Mouse (Mus musculus): ENCODE measurements around the gene Unc5c. TPM values are rescaled to one million over a fixed set of nuclear protein-coding genes. Genes with fewer than 3 reads are reported as not detected.

The Unc5c gene
- polyA plus RNA-seq, 1 experiment from 2014 or later = 15.1 TPM

DNA sequence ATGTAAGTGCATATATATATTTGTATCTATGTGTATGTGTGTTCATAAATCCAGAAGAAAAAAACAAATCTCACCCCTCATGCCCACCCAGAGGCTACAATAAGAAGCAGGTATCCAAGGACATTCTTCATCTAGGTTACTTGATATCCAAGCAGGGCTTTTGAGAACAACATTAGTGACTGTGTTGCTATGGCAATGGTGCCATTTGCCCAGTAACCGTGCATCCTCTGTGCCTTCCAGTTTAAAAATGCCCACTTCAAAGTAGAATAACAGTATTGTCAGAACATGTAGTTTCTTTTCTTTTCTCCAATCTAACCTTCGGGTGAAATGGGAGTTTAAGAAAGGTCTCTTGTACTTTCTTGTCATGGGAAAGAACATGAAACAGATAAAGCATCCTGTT lies 224.1 kb downstream of the Unc5c start:
- 49% methylated on average over 2 of the region's 2 CpGs for WGBS
- Histone ChIP-seq H3K4me2 (ENCODE audit: low read length) (no peak overlapping the region), H3K4me1 (ENCODE audit: control insufficient read depth, insufficient read depth, low read length) (0 out of 2 replicates have a peak, but pooled peaks cover 3% of the 10 kb centered on the region), H3K27me3 (ENCODE audit: control insufficient read depth, insufficient read depth, low read length) (no peaks in the 10 kb centered on the region), H3K9ac (replicated peaks; ENCODE audit: low read length) (no peak overlapping the region), H3K36me3 (ENCODE audit: control insufficient read depth, insufficient read depth, low read length) (no peaks in the 10 kb centered on the region), H3K4me3 (replicated peaks; ENCODE audit: low read depth, low read length) (no peak overlapping the region), H3K27ac (replicated peaks; ENCODE audit: low read depth, low read length) (no peak overlapping the region), H3K9me3 (ENCODE audit: control insufficient read depth, low read length) (no peaks in the 10 kb centered on the region)
- DNase-seq (peak; percentile 35), ATAC-seq (ENCODE audit: low FRiP score, low TSS enrichment) (no peak)

DNA sequence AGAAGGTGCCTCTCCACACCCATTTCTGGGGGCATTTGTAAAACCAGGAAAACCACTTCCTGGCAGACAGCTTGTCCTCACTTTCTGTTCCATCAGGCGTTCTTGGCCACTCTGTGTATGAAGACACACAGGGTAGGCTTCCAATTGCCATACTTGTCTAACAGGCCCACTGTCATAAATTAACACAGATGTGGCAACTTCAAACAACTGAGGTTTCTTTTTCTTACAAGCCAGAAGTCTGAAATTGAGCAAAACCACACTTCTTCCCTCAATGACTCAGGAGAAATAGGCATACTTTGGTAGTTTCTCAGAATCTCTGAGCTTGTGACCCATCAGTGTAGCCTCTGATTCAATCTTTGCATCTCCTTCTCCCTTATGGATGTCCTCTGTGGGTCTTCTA lies 225.7 kb downstream of the Unc5c start:
- Histone ChIP-seq H3K4me3 (replicated peaks; ENCODE audit: low read depth, low read length) (no peak overlapping the region), H3K4me1 (ENCODE audit: control insufficient read depth, insufficient read depth, low read length) (0 out of 2 replicates have a peak, but pooled peaks cover 3% of the 10 kb centered on the region), H3K4me2 (ENCODE audit: low read length) (no peak overlapping the region), H3K9ac (replicated peaks; ENCODE audit: low read length) (no peak overlapping the region), H3K27me3 (ENCODE audit: control insufficient read depth, insufficient read depth, low read length) (no peaks in the 10 kb centered on the region), H3K9me3 (ENCODE audit: control insufficient read depth, low read length) (no peaks in the 10 kb centered on the region), H3K27ac (replicated peaks; ENCODE audit: low read depth, low read length) (no peak overlapping the region), H3K36me3 (ENCODE audit: control insufficient read depth, insufficient read depth, low read length) (no peaks in the 10 kb centered on the region)
- ATAC-seq (ENCODE audit: low FRiP score, low TSS enrichment) (no peak), DNase-seq (no peak)
- WGBS = 91% methylated on average over 1 of the region's 1 CpGs

DNA sequence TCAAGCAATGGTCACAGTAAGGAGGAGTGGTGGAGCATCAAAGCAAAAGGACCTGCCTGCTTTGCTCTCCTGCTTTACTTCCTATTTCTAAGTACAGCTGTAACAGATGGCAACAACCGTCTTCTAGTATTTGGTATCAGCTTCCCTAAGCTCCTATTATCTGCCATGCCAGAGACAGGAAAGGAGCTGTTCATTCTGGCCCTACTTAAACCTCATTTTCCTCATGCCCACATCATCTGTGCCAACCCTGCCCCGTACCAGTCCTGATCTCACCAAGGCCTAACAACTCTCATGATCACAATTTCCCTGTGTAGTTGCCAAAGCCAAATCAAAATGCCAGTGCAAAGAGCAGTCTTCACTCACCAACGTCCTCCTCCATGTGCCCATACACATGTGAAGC lies 226.4 kb downstream of the Unc5c start:
- ATAC-seq (ENCODE audit: low FRiP score, low TSS enrichment) = no peak
- no peak for DNase-seq
- H3K4me1 ChIP-seq (ENCODE audit: control insufficient read depth, insufficient read depth, low read length) = 0 out of 2 replicates have a peak, but pooled peaks cover 3% of the 10 kb centered on the region
- 77% methylated on average over 3 of the region's 3 CpGs for WGBS
- no peaks in the 10 kb centered on the region for H3K9me3 ChIP-seq (ENCODE audit: control insufficient read depth, low read length)
- no peak overlapping the region for H3K4me3 ChIP-seq (replicated peaks; ENCODE audit: low read depth, low read length)
- no peaks in the 10 kb centered on the region for H3K27me3 ChIP-seq (ENCODE audit: control insufficient read depth, insufficient read depth, low read length)
- H3K36me3 ChIP-seq (ENCODE audit: control insufficient read depth, insufficient read depth, low read length) = no peaks in the 10 kb centered on the region
- no peak overlapping the region for H3K4me2 ChIP-seq (ENCODE audit: low read length)
- H3K9ac ChIP-seq (replicated peaks; ENCODE audit: low read length) = no peak overlapping the region
- no peak overlapping the region for H3K27ac ChIP-seq (replicated peaks; ENCODE audit: low read depth, low read length)

DNA sequence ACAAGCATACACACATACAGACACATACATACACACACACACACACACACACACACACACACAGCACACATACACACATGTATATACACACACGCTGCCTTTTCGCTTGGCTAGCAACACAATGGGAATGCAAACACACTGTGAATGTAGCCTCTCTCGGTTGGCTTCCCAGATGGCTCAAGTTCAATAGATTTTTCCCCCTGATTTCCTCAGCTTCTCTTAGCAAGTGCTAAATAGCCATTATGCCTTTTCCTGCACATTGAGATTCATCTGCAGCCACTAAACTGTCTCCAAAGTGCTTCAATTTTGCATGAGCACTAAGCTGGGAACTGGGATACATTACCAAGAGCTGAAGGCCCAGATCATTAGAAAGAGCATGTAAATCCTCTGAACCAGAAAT lies 226.8 kb downstream of the Unc5c start:
- DNase-seq = peak; percentile 17
- H3K9me3 ChIP-seq (ENCODE audit: control insufficient read depth, low read length) = no peaks in the 10 kb centered on the region
- no peak for ATAC-seq (ENCODE audit: low FRiP score, low TSS enrichment)
- H3K4me1 ChIP-seq (ENCODE audit: control insufficient read depth, insufficient read depth, low read length) = 0 out of 2 replicates have a peak, but pooled peaks cover 3% of the 10 kb centered on the region
- WGBS = 60% methylated on average over 3 of the region's 3 CpGs
- no peaks in the 10 kb centered on the region for H3K27me3 ChIP-seq (ENCODE audit: control insufficient read depth, insufficient read depth, low read length)
- no peak overlapping the region for H3K27ac ChIP-seq (replicated peaks; ENCODE audit: low read depth, low read length)
- no peak overlapping the region for H3K4me2 ChIP-seq (ENCODE audit: low read length)
- H3K9ac ChIP-seq (replicated peaks; ENCODE audit: low read length) = no peak overlapping the region
- no peak overlapping the region for H3K4me3 ChIP-seq (replicated peaks; ENCODE audit: low read depth, low read length)
- H3K36me3 ChIP-seq (ENCODE audit: control insufficient read depth, insufficient read depth, low read length) = no peaks in the 10 kb centered on the region

DNA sequence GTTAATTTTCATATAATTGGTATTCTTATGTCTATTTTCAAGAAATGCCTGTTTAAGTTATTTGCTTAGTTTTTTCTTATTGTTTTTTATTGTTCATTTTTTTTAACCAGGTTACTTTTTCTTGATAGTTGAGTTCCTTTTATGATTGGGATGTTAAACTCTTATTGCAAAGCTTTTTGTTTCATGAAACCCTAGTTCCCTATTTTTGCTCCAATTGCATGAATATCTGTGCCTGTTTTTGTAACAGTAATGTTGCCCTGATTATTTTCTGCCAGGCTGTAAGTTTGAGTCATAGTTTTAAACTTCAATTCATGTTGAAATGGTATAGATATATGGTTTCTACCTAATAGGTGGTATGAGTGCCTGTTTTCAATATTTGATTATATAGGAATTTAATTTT lies 234.2 kb downstream of the Unc5c start:
- no peak overlapping the region for H3K9ac ChIP-seq (replicated peaks; ENCODE audit: low read length)
- H3K27ac ChIP-seq (replicated peaks; ENCODE audit: low read depth, low read length) = no peak overlapping the region
- DNase-seq = no peak
- no peak overlapping the region for H3K4me2 ChIP-seq (ENCODE audit: low read length)
- no peak overlapping the region for H3K4me3 ChIP-seq (replicated peaks; ENCODE audit: low read depth, low read length)
- no peaks in the 10 kb centered on the region for H3K4me1 ChIP-seq (ENCODE audit: control insufficient read depth, insufficient read depth, low read length)
- ATAC-seq (ENCODE audit: low FRiP score, low TSS enrichment) = no peak
- H3K27me3 ChIP-seq (ENCODE audit: control insufficient read depth, insufficient read depth, low read length) = no peaks in the 10 kb centered on the region
- H3K36me3 ChIP-seq (ENCODE audit: control insufficient read depth, insufficient read depth, low read length) = no peaks in the 10 kb centered on the region
- no peaks in the 10 kb centered on the region for H3K9me3 ChIP-seq (ENCODE audit: control insufficient read depth, low read length)

DNA sequence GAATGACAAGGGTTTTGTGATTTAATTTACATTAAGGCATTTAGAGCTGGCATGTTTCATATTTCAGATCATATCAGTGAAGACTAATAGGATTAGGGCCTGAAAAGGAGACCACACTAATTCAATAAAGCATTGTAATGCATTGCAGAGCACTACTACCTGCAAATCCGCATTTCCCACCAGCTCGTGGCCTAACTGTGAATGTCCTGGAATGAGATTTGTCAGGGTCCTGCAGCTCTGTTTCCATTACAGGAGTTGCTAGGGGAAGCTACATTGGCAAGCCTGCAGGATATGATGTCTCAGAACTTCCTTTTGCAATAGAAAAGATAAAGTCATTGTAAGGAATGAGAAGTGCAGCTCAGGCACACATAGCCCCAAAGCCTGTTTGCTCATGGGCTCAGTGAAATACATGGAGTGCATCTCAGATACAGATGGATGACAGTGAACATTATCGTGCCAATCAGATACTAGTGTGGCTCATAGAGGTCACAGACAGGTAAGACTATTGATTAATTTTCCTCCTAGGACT lies 236.4 kb downstream of the Unc5c start:
- H3K4me2 ChIP-seq (ENCODE audit: low read length) = no peak overlapping the region
- H3K4me1 ChIP-seq (ENCODE audit: control insufficient read depth, insufficient read depth, low read length) = no peaks in the 10 kb centered on the region
- DNase-seq (no peak), ATAC-seq (ENCODE audit: low FRiP score, low TSS enrichment) (no peak)
- no peaks in the 10 kb centered on the region for H3K9me3 ChIP-seq (ENCODE audit: control insufficient read depth, low read length)
- no peak overlapping the region for H3K9ac ChIP-seq (replicated peaks; ENCODE audit: low read length)
- no peaks in the 10 kb centered on the region for H3K36me3 ChIP-seq (ENCODE audit: control insufficient read depth, insufficient read depth, low read length)
- no peaks in the 10 kb centered on the region for H3K27me3 ChIP-seq (ENCODE audit: control insufficient read depth, insufficient read depth, low read length)
- H3K4me3 ChIP-seq (replicated peaks; ENCODE audit: low read depth, low read length) = no peak overlapping the region
- WGBS = 64% methylated on average over 3 of the region's 3 CpGs
- H3K27ac ChIP-seq (replicated peaks; ENCODE audit: low read depth, low read length) = no peak overlapping the region

DNA sequence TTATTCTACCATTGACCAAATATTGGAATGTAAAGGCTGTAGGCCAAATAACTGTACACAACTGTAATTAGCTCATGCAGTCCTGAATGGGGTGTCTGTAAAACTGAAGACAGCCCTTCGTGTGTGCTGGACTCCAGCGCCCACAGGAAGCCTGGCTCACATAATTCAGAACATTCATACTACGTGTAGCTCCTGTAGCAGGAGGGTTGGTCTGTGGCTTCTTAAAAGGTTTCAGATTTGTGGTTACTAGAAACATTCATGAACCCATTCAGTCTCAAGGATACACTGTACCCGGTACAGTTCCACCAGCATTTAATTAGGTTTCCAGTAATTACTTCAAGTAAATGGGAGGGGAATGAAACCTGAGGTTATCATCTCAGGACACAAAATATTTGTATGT lies 246.6 kb downstream of the Unc5c start:
- WGBS = 93% methylated on average over 4 of the region's 4 CpGs
- H3K4me1 ChIP-seq (ENCODE audit: control insufficient read depth, insufficient read depth, low read length) = no peaks in the 10 kb centered on the region
- H3K27ac ChIP-seq (replicated peaks; ENCODE audit: low read depth, low read length) = no peak overlapping the region
- no peak overlapping the region for H3K4me3 ChIP-seq (replicated peaks; ENCODE audit: low read depth, low read length)
- H3K9ac ChIP-seq (replicated peaks; ENCODE audit: low read length) = no peak overlapping the region
- no peak overlapping the region for H3K4me2 ChIP-seq (ENCODE audit: low read length)
- H3K27me3 ChIP-seq (ENCODE audit: control insufficient read depth, insufficient read depth, low read length) = no peaks in the 10 kb centered on the region
- no peak for DNase-seq
- H3K9me3 ChIP-seq (ENCODE audit: control insufficient read depth, low read length) = no peaks in the 10 kb centered on the region
- H3K36me3 ChIP-seq (ENCODE audit: control insufficient read depth, insufficient read depth, low read length) = no peaks in the 10 kb centered on the region
- ATAC-seq (ENCODE audit: low FRiP score, low TSS enrichment) = no peak

DNA sequence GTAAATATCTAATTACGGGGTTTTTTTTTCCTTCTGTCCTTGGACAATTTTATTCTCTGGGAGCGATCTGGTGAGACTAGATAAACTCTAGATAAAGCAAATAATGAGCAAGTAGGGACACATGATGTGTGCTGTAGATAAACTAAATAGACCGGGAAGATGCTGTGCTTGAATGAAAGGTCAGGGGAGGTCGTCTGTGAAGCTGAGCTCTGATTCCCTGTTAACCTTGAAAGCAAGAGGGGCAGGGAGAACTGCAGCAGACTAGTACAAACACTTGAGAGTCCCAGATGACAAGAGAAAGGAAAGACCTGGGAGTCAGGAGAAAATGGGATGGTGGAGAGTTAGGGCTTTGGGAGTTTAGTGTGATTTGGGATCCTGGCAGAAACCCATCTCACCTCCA lies 251.4 kb downstream of the Unc5c start:
- no peaks in the 10 kb centered on the region for H3K27me3 ChIP-seq (ENCODE audit: control insufficient read depth, insufficient read depth, low read length)
- DNase-seq = no peak
- H3K36me3 ChIP-seq (ENCODE audit: control insufficient read depth, insufficient read depth, low read length) = no peaks in the 10 kb centered on the region
- no peak overlapping the region for H3K9ac ChIP-seq (replicated peaks; ENCODE audit: low read length)
- no peaks in the 10 kb centered on the region for H3K4me1 ChIP-seq (ENCODE audit: control insufficient read depth, insufficient read depth, low read length)
- no peak overlapping the region for H3K27ac ChIP-seq (replicated peaks; ENCODE audit: low read depth, low read length)
- H3K9me3 ChIP-seq (ENCODE audit: control insufficient read depth, low read length) = no peaks in the 10 kb centered on the region
- 39% methylated on average over 4 of the region's 4 CpGs for WGBS
- no peak overlapping the region for H3K4me3 ChIP-seq (replicated peaks; ENCODE audit: low read depth, low read length)
- ATAC-seq (ENCODE audit: low FRiP score, low TSS enrichment) = no peak
- H3K4me2 ChIP-seq (ENCODE audit: low read length) = no peak overlapping the region

DNA sequence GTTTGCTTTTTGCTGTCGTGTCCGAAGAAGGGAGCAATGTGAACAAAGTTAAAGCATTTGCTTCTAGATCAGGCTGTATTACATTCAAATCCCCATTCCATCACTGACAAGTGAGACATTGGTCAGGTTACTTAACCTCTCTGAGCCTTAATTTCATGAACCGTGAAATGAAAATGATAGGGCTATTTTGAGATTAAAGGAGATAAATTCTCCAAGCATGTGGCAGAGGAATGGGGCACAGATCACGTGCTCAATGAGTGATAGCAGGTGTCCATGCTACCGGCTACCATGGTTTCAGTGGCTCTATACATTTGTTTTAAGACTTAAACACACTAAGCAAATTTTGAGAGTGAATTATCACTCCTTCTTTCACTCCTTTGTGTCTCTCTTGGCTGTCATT lies 254.0 kb downstream of the Unc5c start:
- DNase-seq (no peak), ATAC-seq (ENCODE audit: low FRiP score, low TSS enrichment) (no peak)
- Histone ChIP-seq H3K27me3 (ENCODE audit: control insufficient read depth, insufficient read depth, low read length) (no peaks in the 10 kb centered on the region), H3K27ac (replicated peaks; ENCODE audit: low read depth, low read length) (no peak overlapping the region), H3K36me3 (ENCODE audit: control insufficient read depth, insufficient read depth, low read length) (no peaks in the 10 kb centered on the region), H3K9ac (replicated peaks; ENCODE audit: low read length) (no peak overlapping the region), H3K9me3 (ENCODE audit: control insufficient read depth, low read length) (no peaks in the 10 kb centered on the region), H3K4me2 (ENCODE audit: low read length) (no peak overlapping the region), H3K4me1 (ENCODE audit: control insufficient read depth, insufficient read depth, low read length) (no peaks in the 10 kb centered on the region), H3K4me3 (replicated peaks; ENCODE audit: low read depth, low read length) (no peak overlapping the region)
- WGBS = 67% methylated on average over 5 of the region's 5 CpGs

Measured in midbrain, embryonic 14.5 days (tissue).